Mouse (Mus musculus): ENCODE results near the gene Strap. TPM values are rescaled to one million over a fixed set of nuclear protein-coding genes. Genes with fewer than 3 reads are reported as not detected.

Strap gene
- 154 and 159 TPM in 2 replicates for polyA plus RNA-seq (2015; fragmentation: Nextera tagmentation; extraction: Ambion mirVana)

GRCm38 (mm10) chr6:137734846-137735609, at the start of gene Strap:
Gene Strap (plus strand): TSS chr6:137735078.
- H3K9me3 ChIP-seq (ENCODE audit: control insufficient read depth, low read length): no peaks in the 10 kb centered on the region
- ATAC-seq: peak; percentile 98
- H3K27me3 ChIP-seq (replicated peaks; ENCODE audit: control insufficient read depth, insufficient read depth, low read length): no peaks in the 10 kb centered on the region
- H3K4me1 ChIP-seq (ENCODE audit: control insufficient read depth, insufficient read depth, low read depth, low read length): peaks cover 16% of the 10 kb centered on the region
- peak within 1 kb of the TSS; percentile 97 for H3K4me3 ChIP-seq (ENCODE audit: low read length)
- under 1% methylated on average over 80 of the region's 86 CpGs for WGBS
- peak within 1 kb of the TSS; percentile 81 for H3K27ac ChIP-seq (ENCODE audit: low read depth, low read length)
- peak within 1 kb of the TSS; percentile 90 for H3K9ac ChIP-seq (ENCODE audit: low read depth, low read length)
- H3K4me2 ChIP-seq (ENCODE audit: low read length): peak within 1 kb of the TSS; percentile 87
- H3K36me3 ChIP-seq (ENCODE audit: control insufficient read depth, insufficient read depth, low read length): peaks cover 8% of the 10 kb centered on the region

GRCm38 (mm10) chr6:137687667-137688066, 47.2 kb upstream of the Strap start:
- Histone ChIP-seq H3K27me3 (replicated peaks; ENCODE audit: control insufficient read depth, insufficient read depth, low read length) (no peaks in the 10 kb centered on the region), H3K9me3 (ENCODE audit: control insufficient read depth, low read length) (no peaks in the 10 kb centered on the region), H3K4me3 (ENCODE audit: low read length) (no peak overlapping the region), H3K36me3 (ENCODE audit: control insufficient read depth, insufficient read depth, low read length) (no peaks in the 10 kb centered on the region), H3K4me1 (ENCODE audit: control insufficient read depth, insufficient read depth, low read depth, low read length) (no peaks in the 10 kb centered on the region), H3K4me2 (ENCODE audit: low read length) (no peak overlapping the region), H3K9ac (ENCODE audit: low read depth, low read length) (no peak overlapping the region), H3K27ac (ENCODE audit: low read depth, low read length) (no peak overlapping the region)
- ATAC-seq: no peak
- WGBS: 91% methylated on average over 5 of the region's 5 CpGs

GRCm38 (mm10) chr6:137688079-137688478, 46.8 kb upstream of the Strap start:
- Histone ChIP-seq H3K9ac (ENCODE audit: low read depth, low read length) (no peak overlapping the region), H3K4me3 (ENCODE audit: low read length) (no peak overlapping the region), H3K9me3 (ENCODE audit: control insufficient read depth, low read length) (no peaks in the 10 kb centered on the region), H3K4me1 (ENCODE audit: control insufficient read depth, insufficient read depth, low read depth, low read length) (no peaks in the 10 kb centered on the region), H3K36me3 (ENCODE audit: control insufficient read depth, insufficient read depth, low read length) (no peaks in the 10 kb centered on the region), H3K4me2 (ENCODE audit: low read length) (no peak overlapping the region), H3K27me3 (replicated peaks; ENCODE audit: control insufficient read depth, insufficient read depth, low read length) (no peaks in the 10 kb centered on the region), H3K27ac (ENCODE audit: low read depth, low read length) (no peak overlapping the region)
- no peak for ATAC-seq
- 88% methylated on average over 3 of the region's 3 CpGs for WGBS

GRCm38 (mm10) chr6:137688506-137689105, 46.3 kb upstream of the Strap start:
- no peaks in the 10 kb centered on the region for H3K27me3 ChIP-seq (replicated peaks; ENCODE audit: control insufficient read depth, insufficient read depth, low read length)
- no peak overlapping the region for H3K9ac ChIP-seq (ENCODE audit: low read depth, low read length)
- ATAC-seq: no peak

GRCm38 (mm10) chr6:137690550-137691119, 44.2 kb upstream of the Strap start:
- no peak overlapping the region for H3K27ac ChIP-seq (ENCODE audit: low read depth, low read length)
- H3K9ac ChIP-seq (ENCODE audit: low read depth, low read length): no peak overlapping the region
- no peak overlapping the region for H3K4me2 ChIP-seq (ENCODE audit: low read length)
- H3K27me3 ChIP-seq (replicated peaks; ENCODE audit: control insufficient read depth, insufficient read depth, low read length): no peaks in the 10 kb centered on the region
- no peaks in the 10 kb centered on the region for H3K9me3 ChIP-seq (ENCODE audit: control insufficient read depth, low read length)
- 75% methylated on average over 2 of the region's 2 CpGs for WGBS
- no peaks in the 10 kb centered on the region for H3K36me3 ChIP-seq (ENCODE audit: control insufficient read depth, insufficient read depth, low read length)
- no peak overlapping the region for H3K4me3 ChIP-seq (ENCODE audit: low read length)
- ATAC-seq: no peak
- H3K4me1 ChIP-seq (ENCODE audit: control insufficient read depth, insufficient read depth, low read depth, low read length): no peaks in the 10 kb centered on the region

More at GRCm38 (mm10) chr6:137688506-137689105, 46.3 kb upstream of the Strap start:
- Histone ChIP-seq H3K9me3 (ENCODE audit: control insufficient read depth, low read length) (no peaks in the 10 kb centered on the region), H3K36me3 (ENCODE audit: control insufficient read depth, insufficient read depth, low read length) (no peaks in the 10 kb centered on the region), H3K4me3 (ENCODE audit: low read length) (no peak overlapping the region), H3K27ac (ENCODE audit: low read depth, low read length) (no peak overlapping the region), H3K4me2 (ENCODE audit: low read length) (no peak overlapping the region), H3K4me1 (ENCODE audit: control insufficient read depth, insufficient read depth, low read depth, low read length) (no peaks in the 10 kb centered on the region)
- WGBS: 68% methylated on average over 11 of the region's 11 CpGs

GRCm38 (mm10) chr6:137694310-137694709, 40.6 kb upstream of the Strap start:
- H3K27me3 ChIP-seq (replicated peaks; ENCODE audit: control insufficient read depth, insufficient read depth, low read length): no peaks in the 10 kb centered on the region
- no peaks in the 10 kb centered on the region for H3K4me1 ChIP-seq (ENCODE audit: control insufficient read depth, insufficient read depth, low read depth, low read length)
- no peak overlapping the region for H3K27ac ChIP-seq (ENCODE audit: low read depth, low read length)
- ATAC-seq: no peak
- H3K36me3 ChIP-seq (ENCODE audit: control insufficient read depth, insufficient read depth, low read length): no peaks in the 10 kb centered on the region
- H3K9me3 ChIP-seq (ENCODE audit: control insufficient read depth, low read length): no peaks in the 10 kb centered on the region
- H3K9ac ChIP-seq (ENCODE audit: low read depth, low read length): no peak overlapping the region
- WGBS: 93% methylated on average over 2 of the region's 2 CpGs
- no peak overlapping the region for H3K4me3 ChIP-seq (ENCODE audit: low read length)
- no peak overlapping the region for H3K4me2 ChIP-seq (ENCODE audit: low read length)

- Histone ChIP-seq H3K4me3 (ENCODE audit: low read length) (no peak overlapping the region), H3K9me3 (ENCODE audit: control insufficient read depth, low read length) (no peaks in the 10 kb centered on the region), H3K27me3 (replicated peaks; ENCODE audit: control insufficient read depth, insufficient read depth, low read length) (no peaks in the 10 kb centered on the region), H3K4me2 (ENCODE audit: low read length) (no peak overlapping the region), H3K27ac (ENCODE audit: low read depth, low read length) (no peak overlapping the region), H3K4me1 (ENCODE audit: control insufficient read depth, insufficient read depth, low read depth, low read length) (no peaks in the 10 kb centered on the region), H3K9ac (ENCODE audit: low read depth, low read length) (no peak overlapping the region), H3K36me3 (ENCODE audit: control insufficient read depth, insufficient read depth, low read length) (no peaks in the 10 kb centered on the region)
- no peak for ATAC-seq
- WGBS: 95% methylated on average over 8 of the region's 8 CpGs
Measured at GRCm38 (mm10) chr6:137695046-137695445, 39.8 kb upstream of the Strap start.

GRCm38 (mm10) chr6:137696445-137697204, 38.3 kb upstream of the Strap start:
- no peaks in the 10 kb centered on the region for H3K27me3 ChIP-seq (replicated peaks; ENCODE audit: control insufficient read depth, insufficient read depth, low read length)
- no peaks in the 10 kb centered on the region for H3K4me1 ChIP-seq (ENCODE audit: control insufficient read depth, insufficient read depth, low read depth, low read length)
- no peak for ATAC-seq
- H3K27ac ChIP-seq (ENCODE audit: low read depth, low read length): no peak overlapping the region
- H3K4me2 ChIP-seq (ENCODE audit: low read length): no peak overlapping the region
- H3K9me3 ChIP-seq (ENCODE audit: control insufficient read depth, low read length): no peaks in the 10 kb centered on the region
- 72% methylated on average over 8 of the region's 8 CpGs for WGBS
- H3K36me3 ChIP-seq (ENCODE audit: control insufficient read depth, insufficient read depth, low read length): no peaks in the 10 kb centered on the region
- H3K9ac ChIP-seq (ENCODE audit: low read depth, low read length): no peak overlapping the region
- H3K4me3 ChIP-seq (ENCODE audit: low read length): no peak overlapping the region

- Histone ChIP-seq H3K9ac (ENCODE audit: low read depth, low read length) (no peak overlapping the region), H3K27ac (ENCODE audit: low read depth, low read length) (no peak overlapping the region), H3K9me3 (ENCODE audit: control insufficient read depth, low read length) (no peaks in the 10 kb centered on the region), H3K4me2 (ENCODE audit: low read length) (no peak overlapping the region), H3K27me3 (replicated peaks; ENCODE audit: control insufficient read depth, insufficient read depth, low read length) (no peaks in the 10 kb centered on the region), H3K4me3 (ENCODE audit: low read length) (no peak overlapping the region), H3K4me1 (ENCODE audit: control insufficient read depth, insufficient read depth, low read depth, low read length) (no peaks in the 10 kb centered on the region), H3K36me3 (ENCODE audit: control insufficient read depth, insufficient read depth, low read length) (no peaks in the 10 kb centered on the region)
- peak; percentile 58; the same call in 1 of the 2 replicates for ATAC-seq
- 67% methylated on average over 7 of the region's 7 CpGs for WGBS
Measured at GRCm38 (mm10) chr6:137699434-137699833, 35.4 kb upstream of the Strap start.
